Mouse (Mus musculus): ENCODE data around the gene Dot1l.

Gene Dot1l

GRCm38 (mm10) chr10:80829359-80830278 is 74.6 kb downstream of the Dot1l start:
- no peak for DNase-seq (ENCODE audit: low read depth, low spot score)

- DNase-seq (ENCODE audit: low read depth, low spot score) = no peak
Measured at GRCm38 (mm10) chr10:80831136-80831535, 76.1 kb downstream of the Dot1l start.

- DNase-seq (ENCODE audit: low read depth, low spot score) = no peak
Measured at GRCm38 (mm10) chr10:80832818-80833217, 77.8 kb downstream of the Dot1l start.

GRCm38 (mm10) chr10:80835617-80836016 is 80.6 kb downstream of the Dot1l start:
- DNase-seq (ENCODE audit: low read depth, low spot score) = no peak

GRCm38 (mm10) chr10:80836949-80837379 is 82.0 kb downstream of the Dot1l start:
- DNase-seq (ENCODE audit: low read depth, low spot score) = no peak

- DNase-seq (ENCODE audit: low read depth, low spot score) = no peak
Measured at GRCm38 (mm10) chr10:80837827-80838226, 82.8 kb downstream of the Dot1l start.

GRCm38 (mm10) chr10:80838346-80838912 is 83.4 kb downstream of the Dot1l start:
- DNase-seq (ENCODE audit: low read depth, low spot score) = no peak

- DNase-seq (ENCODE audit: low read depth, low spot score) = no peak
Measured at GRCm38 (mm10) chr10:80839848-80840247, 84.8 kb downstream of the Dot1l start.

- no peak for DNase-seq (ENCODE audit: low read depth, low spot score)
Measured at GRCm38 (mm10) chr10:80841685-80842084, 86.7 kb downstream of the Dot1l start.

GRCm38 (mm10) chr10:80842334-80842733 is 87.3 kb downstream of the Dot1l start:
- no peak for DNase-seq (ENCODE audit: low read depth, low spot score)

- DNase-seq (ENCODE audit: low read depth, low spot score) = no peak
Measured at GRCm38 (mm10) chr10:80843087-80843930, 88.3 kb downstream of the Dot1l start.

- DNase-seq (ENCODE audit: low read depth, low spot score) = no peak
Measured at GRCm38 (mm10) chr10:80843931-80844547, 89.0 kb downstream of the Dot1l start, which contains the start of gene Lingo3. TSS of gene Lingo3 (minus strand) at chr10:80844039.
